Mouse (Mus musculus) liver, embryonic 11.5 days (tissue): ENCODE results near the gene Pdzrn3. TPM values are rescaled to one million over a fixed set of nuclear protein-coding genes. Genes with fewer than 3 reads are reported as not detected.

Source experiments
- ATAC-seq: fragments of 200-750 bp; cut with Nextera tagmentation; replicated peaks from 2 replicates; pipeline ENCODE4 v1.8.0; 2017; ENCODE audit warnings: moderate number of reproducible peaks, mild to moderate bottlenecking, moderate TSS enrichment, moderate library complexity; ENCODE audit not compliant: low FRiP score
- DNase-seq: peaks from one replicate; pipeline ENCODE4 v3.0.0-alpha.2; 2017; ENCODE audit warnings: low spot score
- H3K27ac ChIP-seq: fragments of 300-500 bp; sonication (generic); 2 replicates; pipeline ENCODE4 v1.5.1; 2014; ENCODE audit warnings: mild to moderate bottlenecking, low read depth, low read length, control low read depth
- H3K27me3 ChIP-seq: fragments of 300-500 bp; sonication (generic); replicated peaks from 2 replicates; pipeline ENCODE4 v1.6.1; 2014; ENCODE audit warnings: low read length, mixed read lengths; ENCODE audit not compliant: control insufficient read depth, insufficient read depth
- H3K36me3 ChIP-seq: fragments of 300-500 bp; sonication (generic); 2 replicates; pipeline ENCODE4 v1.6.1; 2014; ENCODE audit warnings: mild to moderate bottlenecking, low read length, moderate library complexity, mixed read lengths; ENCODE audit not compliant: control insufficient read depth, insufficient read depth
- H3K4me1 ChIP-seq: fragments of 300-500 bp; sonication (generic); replicated peaks from 2 replicates; pipeline ENCODE4 v1.6.1; 2014; ENCODE audit warnings: low read length, mixed read lengths; ENCODE audit not compliant: control insufficient read depth, insufficient read depth
- H3K4me2 ChIP-seq: fragments of 300-500 bp; sonication (generic); 2 replicates; pipeline ENCODE4 v1.6.1; 2014; ENCODE audit warnings: mild to moderate bottlenecking, control low read depth, moderate library complexity
- H3K4me3 ChIP-seq: fragments of 300-500 bp; sonication (generic); 2 replicates; pipeline ENCODE4 v1.5.1; 2014; ENCODE audit warnings: low read depth, low read length, control low read depth
- H3K9ac ChIP-seq: fragments of 300-500 bp; sonication (generic); 2 replicates; pipeline ENCODE4 v1.6.1; 2014; ENCODE audit warnings: low read depth, low read length, control low read depth
- H3K9me3 ChIP-seq: fragments of 300-500 bp; sonication (generic); 2 replicates; pipeline ENCODE4 v1.6.1; 2016; ENCODE audit warnings: low read length, inconsistent platforms, mixed read lengths; ENCODE audit not compliant: control insufficient read depth
- WGBS: fragments of 180-500 bp; shearing (Covaris S2); extraction: QIAGEN DNeasy Blood & Tissue Kit; methylation state at CpG from one replicate; pipeline ENCODE4 v1.1.7; 2014; 5-methylcytosine and 5-hydroxymethylcytosine counted together
- polyA plus RNA-seq: library from polyadenylated mRNA; unstranded; fragments of >200 nt; fragmentation: Nextera tagmentation; extraction: Ambion mirVana; gene quantifications from 2 replicates; pipeline ENCODE4 v1.2.1, GENCODE M21; 2014

Pdzrn3 gene
- polyA plus RNA-seq, 1 experiment from 2014 or later, result 4.8 TPM

DNA sequence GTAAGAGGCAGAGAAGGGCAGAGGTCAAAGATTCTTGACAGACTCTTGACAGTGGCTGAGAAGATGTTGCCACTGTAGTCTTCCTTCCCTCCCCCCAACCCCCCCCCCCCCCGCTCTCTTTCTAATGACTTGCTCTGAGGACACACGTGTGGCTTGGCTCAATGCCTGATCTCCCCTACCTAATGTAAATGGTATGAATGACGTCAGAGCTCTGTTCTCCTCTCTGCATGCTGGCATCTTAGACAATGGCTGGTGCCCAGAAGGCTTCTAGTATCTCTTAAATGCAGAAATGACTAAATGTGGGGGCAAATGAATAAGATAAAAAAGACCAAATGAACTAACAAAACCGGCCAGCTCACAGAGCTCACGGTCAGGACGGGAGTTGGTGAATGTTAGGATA lies 49.2 kb downstream of the Pdzrn3 start:
- Histone ChIP-seq H3K27me3 (no peaks in the 10 kb centered on the region), H3K27ac (no peak overlapping the region), H3K9ac (no peak overlapping the region), H3K36me3 (no peaks in the 10 kb centered on the region), H3K4me3 (no peak overlapping the region), H3K9me3 (no peaks in the 10 kb centered on the region), H3K4me2 (no peak overlapping the region), H3K4me1 (peaks cover 26% of the 10 kb centered on the region)
- 59% methylated on average over 5 of the region's 6 CpGs for WGBS
- DNase-seq (no peak), ATAC-seq (no peak; the same call in 1 of the 2 replicates)

DNA sequence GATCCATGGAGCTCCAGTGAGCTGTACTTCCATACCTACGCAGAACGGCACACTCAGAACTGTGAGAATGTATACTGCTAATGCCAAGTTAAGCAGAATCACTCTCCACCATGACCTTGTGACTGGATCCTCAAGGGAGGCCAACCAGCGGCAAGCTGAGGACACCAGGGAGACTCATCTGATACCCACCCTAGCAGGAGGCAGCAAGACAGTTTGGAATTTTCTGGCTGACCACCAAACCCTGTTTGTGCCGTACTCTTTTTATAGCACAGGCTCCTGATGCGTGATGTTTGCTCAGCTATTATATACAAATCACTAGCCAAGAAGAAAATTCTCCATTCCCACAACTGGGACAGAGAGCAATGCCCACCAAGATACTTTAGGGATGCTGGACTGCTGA lies 50.0 kb downstream of the Pdzrn3 start:
- Histone ChIP-seq H3K4me1 (peaks cover 26% of the 10 kb centered on the region), H3K4me2 (no peak overlapping the region), H3K27ac (no peak overlapping the region), H3K36me3 (no peaks in the 10 kb centered on the region), H3K9me3 (no peaks in the 10 kb centered on the region), H3K4me3 (no peak overlapping the region), H3K27me3 (no peaks in the 10 kb centered on the region), H3K9ac (no peak overlapping the region)
- DNase-seq, result no peak
- ATAC-seq, result no peak
- 90% methylated on average over 5 of the region's 5 CpGs for WGBS

DNA sequence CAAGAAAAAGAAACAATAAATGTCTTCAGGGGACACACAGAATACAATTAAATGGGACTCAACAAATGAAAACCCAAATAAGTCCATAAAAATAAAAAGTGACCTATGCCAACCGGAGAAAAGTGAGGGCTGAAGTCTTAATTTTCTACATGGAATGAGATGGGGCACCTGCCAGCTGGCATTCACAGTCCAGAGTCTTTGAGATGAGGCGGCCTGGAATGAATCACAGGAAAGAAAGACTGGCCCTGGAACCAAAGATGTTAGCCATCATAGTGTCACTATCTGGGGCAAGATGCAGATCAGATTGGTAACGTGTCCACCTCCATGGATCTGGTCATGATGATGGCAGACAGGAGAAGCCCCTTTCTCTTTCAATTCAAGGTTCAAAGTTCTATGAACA lies 50.5 kb downstream of the Pdzrn3 start:
- H3K27ac ChIP-seq, result no peak overlapping the region
- H3K9ac ChIP-seq, result no peak overlapping the region
- H3K4me2 ChIP-seq, result no peak overlapping the region
- DNase-seq (no peak), ATAC-seq (no peak)
- H3K36me3 ChIP-seq, result no peaks in the 10 kb centered on the region
- WGBS, result 80% methylated on average over 3 of the region's 3 CpGs
- no peaks in the 10 kb centered on the region for H3K27me3 ChIP-seq
- no peaks in the 10 kb centered on the region for H3K9me3 ChIP-seq
- no peak overlapping the region for H3K4me3 ChIP-seq
- peaks cover 25% of the 10 kb centered on the region for H3K4me1 ChIP-seq

DNA sequence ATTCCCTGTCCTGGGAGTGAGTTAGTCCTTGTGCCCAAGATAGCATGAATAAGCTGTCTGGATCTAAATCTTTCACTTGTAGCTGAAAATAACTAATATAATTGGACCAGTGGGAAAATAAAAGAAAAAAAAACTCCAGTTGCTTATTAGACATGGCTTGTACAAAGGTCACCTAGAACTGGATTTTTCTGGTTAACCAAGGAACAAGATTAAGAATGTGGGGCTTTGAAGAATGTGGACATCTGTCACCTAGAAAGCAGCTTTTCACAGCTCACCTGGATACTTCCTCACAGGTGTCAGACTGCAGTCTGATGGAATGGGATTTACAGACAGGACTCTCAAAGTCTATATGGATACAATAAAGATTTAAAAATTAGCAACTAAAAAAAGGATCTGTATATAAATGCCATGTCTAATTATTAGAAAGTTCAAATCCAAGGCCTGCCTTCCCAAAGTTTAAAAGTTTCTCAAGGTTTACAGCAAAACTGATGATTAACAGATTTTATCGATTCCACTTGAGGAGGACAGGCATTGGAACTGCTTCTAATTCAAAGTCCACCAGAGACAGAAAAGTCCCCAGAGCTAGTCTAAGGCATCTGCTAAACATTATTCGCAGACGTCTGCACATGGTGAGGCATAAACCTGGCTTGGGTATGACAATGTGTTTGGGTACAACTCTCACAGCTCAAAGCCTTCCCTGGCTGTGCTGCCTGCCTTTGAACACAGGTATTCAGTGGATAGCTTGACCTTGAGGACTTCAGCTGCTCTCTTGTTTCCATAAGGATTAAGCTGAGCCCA lies 51.7 kb downstream of the Pdzrn3 start:
- H3K9ac ChIP-seq, result no peak overlapping the region
- no peaks in the 10 kb centered on the region for H3K27me3 ChIP-seq
- H3K27ac ChIP-seq, result no peak overlapping the region

DNA sequence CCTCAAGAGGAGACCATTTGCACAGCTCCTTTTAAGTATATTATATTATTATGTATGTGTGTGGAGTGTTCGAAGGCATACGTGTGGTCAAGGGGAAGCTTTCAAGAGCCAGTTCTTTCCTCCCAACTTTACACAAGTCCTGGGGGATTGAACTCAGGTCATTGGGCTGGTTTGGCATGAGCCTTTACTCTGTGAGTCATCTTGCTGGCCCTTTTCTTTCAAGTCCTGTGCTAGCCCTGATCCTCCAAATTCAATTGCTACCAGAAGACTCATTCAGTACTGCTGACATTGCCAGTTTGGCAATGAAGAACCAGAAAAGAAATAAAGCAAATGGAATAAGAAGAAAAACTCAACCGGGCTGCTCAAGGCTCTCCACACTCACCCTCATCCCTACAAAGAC lies 55.1 kb downstream of the Pdzrn3 start:
- no peaks in the 10 kb centered on the region for H3K27me3 ChIP-seq
- no peaks in the 10 kb centered on the region for H3K36me3 ChIP-seq
- no peaks in the 10 kb centered on the region for H3K9me3 ChIP-seq
- no peak for DNase-seq
- no peak overlapping the region for H3K9ac ChIP-seq
- H3K27ac ChIP-seq, result no peak overlapping the region
- no peak for ATAC-seq
- H3K4me3 ChIP-seq, result no peak overlapping the region
- H3K4me1 ChIP-seq, result no peaks in the 10 kb centered on the region
- H3K4me2 ChIP-seq, result no peak overlapping the region
- 88% methylated on average over 3 of the region's 3 CpGs for WGBS

More for the DNA sequence above, 51.7 kb downstream of the Pdzrn3 start:
- DNase-seq (no peak), ATAC-seq (no peak)
- H3K9me3 ChIP-seq, result no peaks in the 10 kb centered on the region
- no peak overlapping the region for H3K4me2 ChIP-seq
- H3K36me3 ChIP-seq, result no peaks in the 10 kb centered on the region
- H3K4me3 ChIP-seq, result no peak overlapping the region
- H3K4me1 ChIP-seq, result peaks cover 13% of the 10 kb centered on the region; the same call in 1 of the 2 replicates
- 86% methylated on average over 3 of the region's 3 CpGs for WGBS

DNA sequence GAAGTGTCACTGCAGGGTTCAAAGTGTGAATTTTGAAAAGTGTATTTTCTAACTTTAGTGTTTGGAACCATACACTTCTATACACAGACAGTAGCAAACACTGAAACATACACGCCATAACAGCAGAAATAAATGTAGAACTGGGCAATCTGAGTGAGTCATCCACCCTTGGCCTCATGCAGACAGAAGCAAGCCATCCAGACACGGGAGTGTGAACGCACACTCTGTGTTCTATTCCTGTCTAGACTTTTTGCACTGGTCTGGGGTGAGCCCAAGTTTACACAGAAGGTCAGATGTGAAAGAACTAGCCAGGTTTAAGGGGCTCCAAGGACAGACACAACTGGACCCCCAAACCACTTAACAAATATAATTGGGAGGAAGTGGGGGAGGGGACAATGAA lies 57.3 kb downstream of the Pdzrn3 start:
- H3K36me3 ChIP-seq, result no peaks in the 10 kb centered on the region
- DNase-seq (no peak), ATAC-seq (no peak)
- no peaks in the 10 kb centered on the region; the same call in 1 of the 2 replicates for H3K4me1 ChIP-seq
- no peak overlapping the region for H3K27ac ChIP-seq
- H3K4me3 ChIP-seq, result no peak overlapping the region
- H3K27me3 ChIP-seq, result no peaks in the 10 kb centered on the region
- no peak overlapping the region for H3K9ac ChIP-seq
- WGBS, result 70% methylated on average over 3 of the region's 3 CpGs
- no peaks in the 10 kb centered on the region for H3K9me3 ChIP-seq
- H3K4me2 ChIP-seq, result no peak overlapping the region

DNA sequence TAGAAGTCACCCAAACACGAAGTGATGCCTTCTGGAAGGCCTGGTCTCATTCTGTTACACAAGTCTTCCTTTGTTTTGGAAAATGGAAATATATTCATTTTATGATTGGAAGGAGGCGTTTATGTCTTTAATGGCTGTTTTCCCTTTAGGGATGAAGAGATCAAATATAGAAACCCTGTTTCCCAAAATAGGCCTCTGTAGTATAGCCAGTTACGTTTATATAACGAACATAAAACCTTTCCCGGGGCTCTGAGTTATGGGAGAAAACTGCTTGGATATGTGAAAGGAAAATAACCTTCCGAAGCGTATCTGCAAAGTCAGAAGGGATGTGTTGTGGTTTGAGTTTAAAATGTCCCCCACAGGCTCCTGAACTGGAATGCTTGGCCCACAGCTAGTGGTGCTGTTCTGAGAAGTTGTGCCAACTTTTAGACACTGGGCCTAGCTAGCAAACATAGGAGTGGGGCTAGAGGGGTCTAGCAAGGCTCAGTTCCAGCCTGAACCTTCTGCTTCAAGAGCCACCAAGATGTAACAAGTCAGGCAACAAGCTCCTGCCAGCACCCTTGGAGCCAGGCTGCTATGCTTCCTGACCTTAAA lies 58.2 kb downstream of the Pdzrn3 start:
- no peaks in the 10 kb centered on the region for H3K36me3 ChIP-seq
- H3K4me3 ChIP-seq, result no peak overlapping the region
- H3K9me3 ChIP-seq, result no peaks in the 10 kb centered on the region
- WGBS, result 86% methylated on average over 7 of the region's 7 CpGs
- H3K9ac ChIP-seq, result no peak overlapping the region
- ATAC-seq (no peak), DNase-seq (no peak)
- H3K27me3 ChIP-seq, result no peaks in the 10 kb centered on the region
- H3K27ac ChIP-seq, result no peak overlapping the region
- H3K4me2 ChIP-seq, result no peak overlapping the region
- no peaks in the 10 kb centered on the region; the same call in 1 of the 2 replicates for H3K4me1 ChIP-seq

DNA sequence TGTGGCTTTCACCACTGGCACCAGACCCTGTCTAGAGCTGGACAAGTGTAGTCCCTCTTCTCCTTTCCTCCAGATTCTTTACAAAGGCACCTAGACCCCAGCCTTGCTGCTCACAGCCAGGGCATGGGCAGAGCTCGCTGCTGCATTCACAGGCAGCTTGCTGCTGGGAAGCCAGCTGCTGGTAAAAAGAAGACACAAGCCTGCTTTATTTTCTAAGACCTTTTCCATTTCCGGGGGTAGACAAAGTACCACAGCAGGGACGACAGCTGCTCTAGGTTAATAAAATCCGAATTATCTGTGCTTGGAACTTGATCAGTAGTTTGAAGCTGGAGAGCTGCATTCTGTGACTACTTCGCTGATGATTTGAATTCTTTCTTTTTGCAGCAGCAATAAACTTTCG lies 59.2 kb downstream of the Pdzrn3 start:
- no peaks in the 10 kb centered on the region for H3K9me3 ChIP-seq

DNA sequence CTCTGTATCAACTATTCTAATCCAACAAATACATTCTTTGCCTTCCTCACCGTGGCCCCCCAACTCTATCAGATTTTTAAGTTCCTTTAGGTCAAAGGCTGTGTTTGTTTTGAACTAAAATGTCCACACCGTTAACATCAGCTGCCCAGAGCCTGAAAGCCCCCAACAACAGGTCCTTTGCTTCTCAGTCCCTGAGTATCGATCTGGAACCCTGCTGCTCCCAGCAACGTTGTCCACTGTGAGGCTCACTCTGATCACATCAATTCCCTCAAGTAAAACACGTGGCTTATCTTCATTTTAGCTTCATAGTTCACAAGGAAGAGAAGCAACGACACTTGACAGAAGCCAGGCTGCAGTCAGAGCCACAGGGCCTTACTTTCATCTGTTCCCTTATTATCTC lies 66.3 kb downstream of the Pdzrn3 start:
- H3K36me3 ChIP-seq, result no peaks in the 10 kb centered on the region
- no peak for DNase-seq
- H3K27ac ChIP-seq, result no peak overlapping the region
- peaks cover 5% of the 10 kb centered on the region; the same call in 1 of the 2 replicates for H3K4me1 ChIP-seq
- no peak overlapping the region for H3K4me2 ChIP-seq
- H3K9me3 ChIP-seq, result no peaks in the 10 kb centered on the region
- no peak overlapping the region for H3K9ac ChIP-seq
- 27% methylated on average over 6 of the region's 6 CpGs for WGBS
- ATAC-seq, result no peak
- H3K4me3 ChIP-seq, result no peak overlapping the region
- no peaks in the 10 kb centered on the region for H3K27me3 ChIP-seq

More for the DNA sequence above, 59.2 kb downstream of the Pdzrn3 start:
- Histone ChIP-seq H3K4me3 (no peak overlapping the region), H3K9ac (no peak overlapping the region), H3K27me3 (no peaks in the 10 kb centered on the region), H3K36me3 (no peaks in the 10 kb centered on the region), H3K27ac (no peak overlapping the region), H3K4me2 (no peak overlapping the region), H3K4me1 (no peaks in the 10 kb centered on the region; the same call in 1 of the 2 replicates)
- no peak for ATAC-seq
- no peak for DNase-seq
- 69% methylated on average over 6 of the region's 6 CpGs for WGBS
